Mouse (Mus musculus) right cerebral cortex, postnatal 10 days (tissue): ENCODE measurements around the gene Grk5.
A peak's percentile ranks its signal among the peaks of the same experiment; 100 is the strongest.
"Not testable (repeated sequence)": the region's sequence is repeated elsewhere in the genome, so short reads cannot be mapped to it uniquely, and the experiment has no call there.

Source experiments
- DNase-seq, 2 experiments: peaks; one replicate each; pipeline ENCODE4 v3.0.0; 2021; ENCODE audit warnings: low spot score in 2 of 2

The Grk5 gene

GRCm38 (mm10) chr19:60910304-60910703 lies 20.8 kb downstream of the Grk5 start:
- DNase-seq, result no peak

- DNase-seq, result no peak
Measured at GRCm38 (mm10) chr19:60911653-60912052, 22.1 kb downstream of the Grk5 start.

- no peak for DNase-seq
Measured at GRCm38 (mm10) chr19:60915236-60915635, 25.7 kb downstream of the Grk5 start.

GRCm38 (mm10) chr19:60915862-60916261 lies 26.3 kb downstream of the Grk5 start:
- DNase-seq, result no peak

- DNase-seq, result peak in 1 of 2 experiments; percentile 41
Measured at GRCm38 (mm10) chr19:60916869-60917570, 27.5 kb downstream of the Grk5 start.

- not testable (repeated sequence) for DNase-seq
Measured at GRCm38 (mm10) chr19:60924534-60924933, 35.0 kb downstream of the Grk5 start.

GRCm38 (mm10) chr19:60935001-60935400 lies 45.5 kb downstream of the Grk5 start:
- DNase-seq, result no peak

GRCm38 (mm10) chr19:60939954-60940379 lies 50.4 kb downstream of the Grk5 start:
- no peak for DNase-seq

GRCm38 (mm10) chr19:60940866-60941265 lies 51.3 kb downstream of the Grk5 start:
- no peak for DNase-seq

GRCm38 (mm10) chr19:60945801-60946311 lies 56.3 kb downstream of the Grk5 start:
- no peak for DNase-seq

GRCm38 (mm10) chr19:60946656-60947055 lies 57.1 kb downstream of the Grk5 start:
- DNase-seq, result no peak

GRCm38 (mm10) chr19:60948996-60949395 lies 59.4 kb downstream of the Grk5 start:
- no peak for DNase-seq

- no peak for DNase-seq
Measured at GRCm38 (mm10) chr19:60950056-60950869, 60.7 kb downstream of the Grk5 start.

GRCm38 (mm10) chr19:60955131-60955530 lies 65.6 kb downstream of the Grk5 start:
- DNase-seq, result no peak

- DNase-seq, result no peak
Measured at GRCm38 (mm10) chr19:60955712-60956111, 66.2 kb downstream of the Grk5 start.

GRCm38 (mm10) chr19:60956198-60956750 lies 66.7 kb downstream of the Grk5 start:
- no peak for DNase-seq

GRCm38 (mm10) chr19:60959706-60960230 lies 70.2 kb downstream of the Grk5 start:
- no peak for DNase-seq

- no peak for DNase-seq
Measured at GRCm38 (mm10) chr19:60962358-60963061, 73.0 kb downstream of the Grk5 start.

- DNase-seq, result no peak
Measured at GRCm38 (mm10) chr19:60967909-60968308, 78.4 kb downstream of the Grk5 start.

GRCm38 (mm10) chr19:60970406-60970805 lies 80.9 kb downstream of the Grk5 start:
- no peak for DNase-seq

- no peak for DNase-seq
Measured at GRCm38 (mm10) chr19:60971598-60971997, 82.0 kb downstream of the Grk5 start.
